Mouse (Mus musculus): ENCODE measurements at regions not wholly inside any gene's neighbourhood (a gene's known extent, or its start where the extent isn't known, plus 50 kb on each side); places are given as distances from the start of the nearest gene placed in this dataset.

GRCm38 (mm10) chr3:81408914-81409313 lies 372.7 kb downstream of the Pdgfc start:
- Histone ChIP-seq H3K36me3 (replicated peaks in 1 of 2; ENCODE audit: control insufficient read depth in 1 of 2, insufficient read depth in 1 of 2, low read length in 1 of 2) (no peaks in the 10 kb centered on the region), H3K9me3 (replicated peaks; ENCODE audit: low read length) (no peaks in the 10 kb centered on the region), H3K4me3 (replicated peaks in 1 of 3; ENCODE audit: low read depth in 2 of 3, low read length in 2 of 3, poor library complexity in 1 of 3) (no peak overlapping the region), H3K9ac (ENCODE audit: insufficient read depth, low read depth) (no peak overlapping the region), H3K79me2 (replicated peaks; ENCODE audit: control insufficient read depth, extremely low read depth, insufficient read depth, poor library complexity, severe bottlenecking) (no peaks in the 10 kb centered on the region), H3K27ac (ENCODE audit: insufficient read depth, low read depth) (no peak overlapping the region), H3K4me1 (ENCODE audit: control insufficient read depth in 1 of 2, insufficient read depth in 2 of 2) (no peaks in the 10 kb centered on the region), H3K4me2 (ENCODE audit: insufficient read depth, low read depth, poor library complexity, severe bottlenecking) (no peak overlapping the region), H3K27me3 (replicated peaks) (no peaks in the 10 kb centered on the region)
- in situ Hi-C loops (cut with MboI; ENCODE audit: low pct_ligation_motif_present, low pct_unique_long_range_greater_than_20kb, low sequenced_read_pairs) (no loop called here), dilution Hi-C loops (cut with MboI; ENCODE audit: extremely low pct_ligation_motif_present, extremely low pct_unique_long_range_greater_than_20kb, low sequenced_read_pairs) (no loop called here)
- no peak for TF ChIP-seq ZMIZ1 (IDR thresholded peaks at IDR 0.05; ENCODE audit: low read depth, low read length)
- TF ChIP-seq SMC3 (IDR thresholded peaks at IDR 0.05; ENCODE audit: low read depth, low read length) = no peak
- no peak for TF ChIP-seq MYC (IDR thresholded peaks at IDR 0.05; ENCODE audit: low read depth, low read length)
- TF ChIP-seq KAT2A (IDR thresholded peaks at IDR 0.05; ENCODE audit: insufficient replicate concordance, low read length) = no peak
- no peak for TF ChIP-seq ZKSCAN1 (IDR thresholded peaks at IDR 0.05; ENCODE audit: borderline replicate concordance, low read depth, low read length)
- TF ChIP-seq CTCF (conservative IDR thresholded peaks at IDR 0.05 in 1 of 2, IDR thresholded peaks at IDR 0.05 in 1 of 2; ENCODE audit: low read depth in 2 of 2, low read length in 2 of 2) = no peak
- TF ChIP-seq JUN (IDR thresholded peaks at IDR 0.05; ENCODE audit: insufficient read depth, low read depth, low read length) = no peak
- no peak for TF ChIP-seq HCFC1 (IDR thresholded peaks at IDR 0.05; ENCODE audit: low read depth, low read length)
- no peak for TF ChIP-seq IRF4 (IDR thresholded peaks at IDR 0.05; ENCODE audit: low read depth, low read length)
- no peak for DNase-seq (ENCODE audit: extremely low read depth)

GRCm38 (mm10) chr3:81421875-81422274 lies 385.7 kb downstream of the Pdgfc start:
- Histone ChIP-seq H3K9ac (ENCODE audit: insufficient read depth, low read depth) (no peak overlapping the region), H3K4me3 (replicated peaks in 1 of 3; ENCODE audit: low read depth in 2 of 3, low read length in 2 of 3, poor library complexity in 1 of 3) (no peak overlapping the region), H3K27me3 (replicated peaks) (no peaks in the 10 kb centered on the region), H3K27ac (ENCODE audit: insufficient read depth, low read depth) (no peak overlapping the region), H3K36me3 (replicated peaks in 1 of 2; ENCODE audit: control insufficient read depth in 1 of 2, insufficient read depth in 1 of 2, low read length in 1 of 2) (no peaks in the 10 kb centered on the region), H3K4me2 (ENCODE audit: insufficient read depth, low read depth, poor library complexity, severe bottlenecking) (no peak overlapping the region), H3K4me1 (ENCODE audit: control insufficient read depth in 1 of 2, insufficient read depth in 2 of 2) (no peaks in the 10 kb centered on the region), H3K9me3 (replicated peaks; ENCODE audit: low read length) (no peaks in the 10 kb centered on the region), H3K79me2 (replicated peaks; ENCODE audit: control insufficient read depth, extremely low read depth, insufficient read depth, poor library complexity, severe bottlenecking) (no peaks in the 10 kb centered on the region)
- in situ Hi-C loops (cut with MboI; ENCODE audit: low pct_ligation_motif_present, low pct_unique_long_range_greater_than_20kb, low sequenced_read_pairs) = no loop called here
- TF ChIP-seq ZC3H11A (IDR thresholded peaks at IDR 0.05; ENCODE audit: low read depth, low read length) = no peak
- no peak for TF ChIP-seq MXI1 (IDR thresholded peaks at IDR 0.05; ENCODE audit: low read depth, low read length)
- no peak for TF ChIP-seq TCF12 (IDR thresholded peaks at IDR 0.05; ENCODE audit: low read depth, low read length)
- TF ChIP-seq SMC3 (IDR thresholded peaks at IDR 0.05; ENCODE audit: low read depth, low read length) = no peak
- no peak for TF ChIP-seq NELFE (IDR thresholded peaks at IDR 0.05; ENCODE audit: low read depth, low read length)
- TF ChIP-seq RCOR1 (conservative IDR thresholded peaks at IDR 0.05; ENCODE audit: low read depth, low read length) = no peak
- no peak for TF ChIP-seq BHLHE40 (IDR thresholded peaks at IDR 0.05; ENCODE audit: low read depth, low read length)
- no peak for TF ChIP-seq HCFC1 (IDR thresholded peaks at IDR 0.05; ENCODE audit: low read depth, low read length)
- TF ChIP-seq TBP (conservative IDR thresholded peaks at IDR 0.05; ENCODE audit: low read depth, low read length) = no peak
- no peak for TF ChIP-seq ZNF384 (IDR thresholded peaks at IDR 0.05; ENCODE audit: low read depth, low read length)
- TF ChIP-seq USF1 (IDR thresholded peaks at IDR 0.05; ENCODE audit: low read depth, low read length) = no peak
- no peak for TF ChIP-seq CHD1 (IDR thresholded peaks at IDR 0.05; ENCODE audit: low read depth, low read length)
- no peak for TF ChIP-seq USF2 (conservative IDR thresholded peaks at IDR 0.05; ENCODE audit: low read depth, low read length)
- TF ChIP-seq POLR2A (IDR thresholded peaks at IDR 0.05; ENCODE audit: low read depth, low read length) = no peak
- no peak for TF ChIP-seq MYC (IDR thresholded peaks at IDR 0.05; ENCODE audit: low read depth, low read length)
- no peak for DNase-seq (ENCODE audit: extremely low read depth)
- dilution Hi-C loops (cut with MboI; ENCODE audit: extremely low pct_ligation_motif_present, extremely low pct_unique_long_range_greater_than_20kb, low sequenced_read_pairs) = no loop called here
